15 mouse cellular contexts compared by ENCODE assay signal in the genomic region with DNA sequence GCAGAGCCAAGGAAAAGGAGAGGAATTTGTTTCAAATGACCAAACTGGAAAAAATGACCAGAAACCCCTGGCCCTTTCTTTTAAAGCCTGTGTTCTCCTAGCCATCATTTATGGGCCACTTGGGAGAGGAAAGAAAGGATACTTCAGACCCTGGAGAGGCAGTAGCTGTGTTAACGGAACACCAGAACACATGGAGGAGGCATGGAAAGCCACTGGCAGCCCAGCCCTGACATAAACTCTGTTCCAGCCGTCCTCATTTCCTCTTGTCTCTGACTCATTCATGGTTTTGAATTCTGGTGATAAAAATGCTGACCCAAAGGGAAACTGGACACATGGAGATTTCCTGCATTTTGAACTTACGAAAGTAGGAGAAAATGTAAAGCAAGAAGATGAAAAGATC.
DNase-seq lines count a peak whose midpoint lies in the region; TF ChIP-seq lines count a peak whose summit lies in the region.
"Had no signal": no experiment of that assay in that cellular context is flagged by ENCODE, and none has a peak within 500 bp of the region (broad histone marks: within the 10 kb centered on the region; RNA-seq: fewer than 3 reads in every experiment).

No protein-coding gene starts in this region.

- no peak overlapping the region for H3K4me3 ChIP-seq in lung, adult 2 months (replicated peaks; ENCODE audit: extremely low read depth, low read depth, low read length)
- H3K4me3 ChIP-seq: embryonic facial prominence, embryonic 13.5 days; forebrain, embryonic 12.5 days; neural tube, embryonic 13.5 days had no signal

- H3K4me1 ChIP-seq in lung, adult 2 months (ENCODE audit: control insufficient read depth, insufficient read depth, low read length), result no peaks in the 10 kb centered on the region
- H3K4me1 ChIP-seq: embryonic facial prominence, embryonic 13.5 days; forebrain, embryonic 12.5 days; neural tube, embryonic 13.5 days had no signal

- no peak for TF ChIP-seq CTCF in lung, adult 2 months (IDR thresholded peaks at IDR 0.05; ENCODE audit: insufficient read depth, low read length)

- intact Hi-C loops in heart, postnatal 25 days (cut with DNase I), result no loop called here

- peak; percentile 2 for DNase-seq in embryo, embryonic 11 days
- no peak for DNase-seq in embryo, embryonic 9.5 days (ENCODE audit: extremely low spot score)
- DNase-seq in heart, postnatal 4 days, result peak; percentile 10
- no peak for DNase-seq in heart, postnatal 25 days (ENCODE audit: low spot score)
- DNase-seq in lung, postnatal 36 days, result peak; percentile 3
- DNase-seq in lung, adult 2 months, result no peak
- no peak for DNase-seq in cerebellum, adult 9-10 months
- DNase-seq in right cerebral cortex, postnatal 10 days (ENCODE audit: low spot score in 2 of 2), result no peak
- DNase-seq: cerebellum, postnatal 36 days; kidney, adult 9 months; liver; thymus, adult 18-20 months had no signal

- TF ChIP-seq POLR2A in lung, adult 2 months (IDR thresholded peaks at IDR 0.05; ENCODE audit: borderline replicate concordance, extremely low read depth, low read depth, low read length), result no peak

- whole genome bisulfite sequencing in lung, adult 2 months, result 49% methylated on average over 3 of the region's 3 CpGs

Comparison
In these comparisons a context has a peak if more than half of its experiments do, and no peak if none do; other contexts are left out.
1. DNase-seq: peak in embryo, embryonic 11 days (single experiment), heart, postnatal 4 days (single experiment) and lung, postnatal 36 days (single experiment); none in embryo, embryonic 9.5 days (single experiment), heart, postnatal 25 days (single experiment), lung, adult 2 months (single experiment), cerebellum, adult 9-10 months (single experiment) and right cerebral cortex, postnatal 10 days (0 of 2).